Mouse (Mus musculus): ENCODE results near the gene Cdca5.
"Not testable (repeated sequence)": the region's sequence is repeated elsewhere in the genome, so short reads cannot be mapped to it uniquely, and the experiment has no call there.

Gene Cdca5

GRCm38 (mm10) chr19:6105586-6105985, 20.8 kb downstream of the Cdca5 start, which contains the start of gene Naaladl1:
Gene Naaladl1, plus strand, starts transcription at chr19:6105782.
- DNase-seq = no peak

GRCm38 (mm10) chr19:6113116-6113515, 28.3 kb downstream of the Cdca5 start:
- no peak for DNase-seq

GRCm38 (mm10) chr19:6116113-6116850, 31.5 kb downstream of the Cdca5 start:
- no peak for DNase-seq

GRCm38 (mm10) chr19:6117346-6117985, 32.7 kb downstream of the Cdca5 start:
- DNase-seq = no peak

GRCm38 (mm10) chr19:6117986-6118676, 33.3 kb downstream of the Cdca5 start, which contains the start of gene Sac3d1:
Gene Sac3d1, minus strand, starts transcription at chr19:6118650.
- peak; percentile 99 for DNase-seq

GRCm38 (mm10) chr19:6118677-6119185, 33.9 kb downstream of the Cdca5 start:
- DNase-seq = peak; percentile 93

- DNase-seq = no peak
These were observed 37.0 kb downstream of the Cdca5 start for GRCm38 (mm10) chr19:6121761-6122160.

- no peak for DNase-seq
These were observed 38.5 kb downstream of the Cdca5 start for GRCm38 (mm10) chr19:6123330-6123729.

- DNase-seq = no peak
These were observed 40.1 kb downstream of the Cdca5 start for GRCm38 (mm10) chr19:6124898-6125297.

- no peak for DNase-seq
These were observed 41.5 kb downstream of the Cdca5 start for GRCm38 (mm10) chr19:6126289-6126688.

- DNase-seq = no peak
These were observed 42.2 kb downstream of the Cdca5 start for GRCm38 (mm10) chr19:6126789-6127580.

GRCm38 (mm10) chr19:6127760-6128341, 43.1 kb downstream of the Cdca5 start, which contains the start of gene Snx15:
Gene Snx15, minus strand, starts transcription at chr19:6128304.
- DNase-seq = peak; percentile 99

- not testable (repeated sequence) for DNase-seq
These were observed 45.8 kb downstream of the Cdca5 start for GRCm38 (mm10) chr19:6130414-6131128.

- no peak for DNase-seq
These were observed 47.5 kb downstream of the Cdca5 start for GRCm38 (mm10) chr19:6132171-6132827.

- DNase-seq = not testable (repeated sequence)
These were observed 48.4 kb downstream of the Cdca5 start for GRCm38 (mm10) chr19:6133197-6133596.

GRCm38 (mm10) chr19:6136397-6136796, 51.6 kb downstream of the Cdca5 start:
- DNase-seq = no peak

- DNase-seq = peak; percentile 94
These were observed 54.9 kb downstream of the Cdca5 start for GRCm38 (mm10) chr19:6139701-6140100.

- no peak for DNase-seq
These were observed 55.5 kb downstream of the Cdca5 start for GRCm38 (mm10) chr19:6140374-6140677.

GRCm38 (mm10) chr19:6140678-6141393, 56.1 kb downstream of the Cdca5 start, which contains the start of gene Batf2:
Gene Batf2, plus strand, starts transcription at chr19:6140983.
- peak; percentile 99 for DNase-seq

- no peak for DNase-seq
These were observed 56.6 kb downstream of the Cdca5 start, which contains the start of gene Arl2 for GRCm38 (mm10) chr19:6141394-6141749. Gene Arl2, minus strand, starts transcription at chr19:6141548.

All from heart, adult 11 months (tissue).